Mouse (Mus musculus) bone marrow, adult 2 months (tissue): ENCODE data around the gene March6.

Experiments used
- CTCF ChIP-seq: fragments of 200-500 bp; IDR thresholded peaks from 2 replicates; pipeline ENCODE4 v1.5.1; 2011; ENCODE audit warnings: low read length, control low read depth; ENCODE audit not compliant: control insufficient read depth, insufficient read depth
- POLR2A ChIP-seq: fragments of 200-500 bp; IDR thresholded peaks from 2 replicates; pipeline ENCODE4 v1.6.1; 2011; ENCODE audit warnings: low read depth, mild to moderate bottlenecking, control low read depth, low read length, borderline replicate concordance; ENCODE audit not compliant: control insufficient read depth

- TF ChIP-seq CTCF (no peak), POLR2A (no peak)
Observed at GRCm38 (mm10) chr15:31502313-31502712, 28.5 kb downstream of the March6 start.
